ENCODE assay signal across 8 mouse cellular contexts in genomic region chr8:70754871-70755660, GRCm38 (mm10). TPM values are rescaled to one million over a fixed set of nuclear protein-coding genes. Genes with fewer than 3 reads are reported as not detected.
A peak's percentile ranks its signal among the peaks of the same experiment; 100 is the strongest.
DNase-seq lines count a peak whose midpoint lies in the region; ATAC-seq and TF ChIP-seq lines count a peak whose summit lies in the region.

No protein-coding gene starts in this region.

- no peak for TF ChIP-seq CTCF in left cerebral cortex, adult 2 months (IDR thresholded peaks at IDR 0.05)

- 14% methylated on average over 50 of the region's 50 CpGs for WGBS in heart, embryonic 10.5 days
- 14% methylated on average over 44 of the region's 50 CpGs for WGBS in embryonic facial prominence, embryonic 14.5 days
- 18% methylated on average over 49 of the region's 50 CpGs for WGBS in hindbrain, embryonic 11.5 days
- 11% methylated on average over 50 of the region's 50 CpGs for WGBS in stomach, embryonic 14.5 days

- H3K27me3 ChIP-seq in heart, embryonic 10.5 days (ENCODE audit: insufficient read depth, poor library complexity, severe bottlenecking): peaks cover 11% of the 10 kb centered on the region; the same call in 1 of the 2 replicates
- no peaks in the 10 kb centered on the region for H3K27me3 ChIP-seq in embryonic facial prominence, embryonic 14.5 days (replicated peaks; ENCODE audit: control insufficient read depth, insufficient read depth, low read length)
- H3K27me3 ChIP-seq in hindbrain, embryonic 11.5 days (ENCODE audit: control insufficient read depth, insufficient read depth, low read length): no peaks in the 10 kb centered on the region
- no peaks in the 10 kb centered on the region for H3K27me3 ChIP-seq in stomach, embryonic 14.5 days (ENCODE audit: control insufficient read depth, insufficient read depth, low read length)

- no peaks in the 10 kb centered on the region for H3K9me3 ChIP-seq in heart, embryonic 10.5 days
- H3K9me3 ChIP-seq in embryonic facial prominence, embryonic 14.5 days (ENCODE audit: control insufficient read depth, low read length): no peaks in the 10 kb centered on the region
- H3K9me3 ChIP-seq in hindbrain, embryonic 11.5 days (ENCODE audit: control insufficient read depth, low read length): no peaks in the 10 kb centered on the region
- no peaks in the 10 kb centered on the region for H3K9me3 ChIP-seq in stomach, embryonic 14.5 days (ENCODE audit: control insufficient read depth, low read depth, low read length)

- H3K4me1 ChIP-seq in heart, embryonic 10.5 days: peaks cover 48% of the 10 kb centered on the region
- H3K4me1 ChIP-seq in embryonic facial prominence, embryonic 14.5 days (ENCODE audit: control insufficient read depth, insufficient read depth, low read length): peaks cover 27% of the 10 kb centered on the region
- H3K4me1 ChIP-seq in hindbrain, embryonic 11.5 days (replicated peaks; ENCODE audit: control insufficient read depth, insufficient read depth, low read length): no peaks in the 10 kb centered on the region; the same call in none of the 2 replicates
- peaks cover 27% of the 10 kb centered on the region for H3K4me1 ChIP-seq in stomach, embryonic 14.5 days (ENCODE audit: control insufficient read depth, insufficient read depth, low read length)

- peak overlapping the region; percentile 94 for H3K4me2 ChIP-seq in embryonic facial prominence, embryonic 14.5 days (ENCODE audit: low read depth, low read length)
- H3K4me2 ChIP-seq in hindbrain, embryonic 11.5 days (replicated peaks; ENCODE audit: low read depth, low read length): peak overlapping the region; percentile 62
- H3K4me2 ChIP-seq in stomach, embryonic 14.5 days (replicated peaks; ENCODE audit: low read depth, low read length): peak overlapping the region; percentile 94

- intact Hi-C loops in heart, postnatal 25 days (cut with DNase I): loop anchor here (5.0 kb wide), 1 partner anchor 143 kb away; no protein-coding TSS in a partner anchor
- intact Hi-C loops in left cerebral cortex, adult 2 months (cut with DNase I): loop anchor here (1.0 to 2.0 kb wide), 2 partner anchors 56 to 144 kb away; partner anchors contain the start of gene Jund

- peak overlapping the region; percentile 84 for H3K27ac ChIP-seq in heart, embryonic 10.5 days
- peak overlapping the region; percentile 74 for H3K27ac ChIP-seq in embryonic facial prominence, embryonic 14.5 days (replicated peaks; ENCODE audit: low read depth, low read length)
- H3K27ac ChIP-seq in hindbrain, embryonic 11.5 days (ENCODE audit: low read depth, low read length): peak overlapping the region; percentile 65; the same call in 1 of the 2 replicates
- peak overlapping the region; percentile 100 for H3K27ac ChIP-seq in left cerebral cortex, adult 2 months
- H3K27ac ChIP-seq in stomach, embryonic 14.5 days (ENCODE audit: low read length): peak overlapping the region; percentile 41; the same call in 1 of the 2 replicates

- peak overlapping the region; percentile 84 for H3K9ac ChIP-seq in embryonic facial prominence, embryonic 14.5 days (ENCODE audit: low read depth, low read length)
- H3K9ac ChIP-seq in hindbrain, embryonic 11.5 days (ENCODE audit: low read depth, low read length): peak overlapping the region; percentile 66
- peak overlapping the region; percentile 69 for H3K9ac ChIP-seq in stomach, embryonic 14.5 days (replicated peaks; ENCODE audit: low read depth, low read length)

- peak; percentile 82 for DNase-seq in heart, embryonic 10.5 days (ENCODE audit: low spot score)
- DNase-seq in heart, postnatal 25 days (ENCODE audit: low spot score): no peak
- peak; percentile 62 to 65 for DNase-seq in adrenal gland, adult 18-20 months (ENCODE audit: low spot score in 2 of 2)
- DNase-seq in embryonic facial prominence, embryonic 14.5 days (ENCODE audit: low spot score): peak; percentile 63
- DNase-seq in hindbrain, embryonic 11.5 days (ENCODE audit: low spot score): peak; percentile 64
- DNase-seq in left cerebral cortex, adult 2 months (ENCODE audit: extremely low spot score in 1 of 2, low spot score in 2 of 2): peak; percentile 80

- H3K4me3 ChIP-seq in heart, embryonic 10.5 days: peak overlapping the region; percentile 74
- H3K4me3 ChIP-seq in embryonic facial prominence, embryonic 14.5 days (ENCODE audit: low read depth, low read length): peak overlapping the region; percentile 76
- H3K4me3 ChIP-seq in hindbrain, embryonic 11.5 days (ENCODE audit: low read depth, low read length): peak overlapping the region; percentile 60
- H3K4me3 ChIP-seq in left cerebral cortex, adult 2 months: peak overlapping the region; percentile 93
- peak overlapping the region; percentile 77 for H3K4me3 ChIP-seq in stomach, embryonic 14.5 days (ENCODE audit: low read depth, low read length)

- ATAC-seq in embryonic facial prominence, embryonic 14.5 days (ENCODE audit: low read depth): peak; percentile 17
- ATAC-seq in hindbrain, embryonic 11.5 days (ENCODE audit: low FRiP score): peak; percentile 25
- ATAC-seq in megakaryocyte progenitor cell, adult 5-6 weeks (replicated peaks; ENCODE audit: poor library complexity): peak; percentile 13
- peak; percentile 5; the same call in 1 of the 2 replicates for ATAC-seq in stomach, embryonic 14.5 days (ENCODE audit: insufficient number of reproducible peaks, insufficient read depth, low FRiP score, low read depth)

- peaks cover 29% of the 10 kb centered on the region for H3K36me3 ChIP-seq in heart, embryonic 10.5 days
- H3K36me3 ChIP-seq in embryonic facial prominence, embryonic 14.5 days (ENCODE audit: control insufficient read depth, insufficient read depth, low read length): peaks cover 30% of the 10 kb centered on the region
- no peaks in the 10 kb centered on the region for H3K36me3 ChIP-seq in hindbrain, embryonic 11.5 days (ENCODE audit: control insufficient read depth, insufficient read depth, low read length)
- peaks cover 21% of the 10 kb centered on the region for H3K36me3 ChIP-seq in stomach, embryonic 14.5 days (ENCODE audit: control insufficient read depth, insufficient read depth, low read length)

RNA-seq across cellular contexts. Expression of gene Rab3a, which starts 0.6 kb away (rescaled TPM):
- 11.2 and 14.2 TPM in 2 replicates for polyA plus RNA-seq in heart, embryonic 10.5 days (2016; fragmentation: Nextera tagmentation; extraction: Ambion mirVana)
- 10 to 100 TPM; 49.7 to 57.6 TPM for total RNA-seq in heart, postnatal 25 days (2021)
- total RNA-seq in adrenal gland, adult 18-20 months (2021): 10 to 100 TPM; 52.4 to 60.4 TPM
- 36.3 and 39.0 TPM in 2 replicates for polyA plus RNA-seq in embryonic facial prominence, embryonic 14.5 days (2014; fragmentation: Nextera tagmentation; extraction: Ambion mirVana)
- polyA plus RNA-seq in hindbrain, embryonic 11.5 days (2014; fragmentation: Nextera tagmentation; extraction: Ambion mirVana): 91.5 and 94.3 TPM in 2 replicates
- 100 to 1,000 TPM; 808 to 835 TPM for total RNA-seq in left cerebral cortex, adult 2 months (2021)
- 2.6 and 3.6 TPM in 2 replicates for total RNA-seq in megakaryocyte progenitor cell, adult 5-6 weeks (2015)
- 2.1 and 6.6 TPM in 2 replicates for total RNA-seq in megakaryocyte progenitor cell, adult 5-6 weeks (2017)
- polyA plus RNA-seq in stomach, embryonic 14.5 days (2014; fragmentation: Nextera tagmentation; extraction: Ambion mirVana): 27.0 and 28.7 TPM in 2 replicates

RNA-seq across cellular contexts. Expression of gene Mpv17l2, which starts 5.7 kb away (rescaled TPM):
- 39.0 and 44.6 TPM in 2 replicates for polyA plus RNA-seq in heart, embryonic 10.5 days (2016; fragmentation: Nextera tagmentation; extraction: Ambion mirVana)
- total RNA-seq in heart, postnatal 25 days (2021): 10 to 100 TPM; 26.7 to 28.0 TPM
- 100 to 1,000 TPM in 1 of 2 experiments, 10 to 100 TPM in 1; 94.9 to 120 TPM for total RNA-seq in adrenal gland, adult 18-20 months (2021)
- 34.2 and 36.5 TPM in 2 replicates for polyA plus RNA-seq in embryonic facial prominence, embryonic 14.5 days (2014; fragmentation: Nextera tagmentation; extraction: Ambion mirVana)
- polyA plus RNA-seq in hindbrain, embryonic 11.5 days (2014; fragmentation: Nextera tagmentation; extraction: Ambion mirVana): 38.7 and 40.6 TPM in 2 replicates
- total RNA-seq in left cerebral cortex, adult 2 months (2021): 10 to 100 TPM; 33.3 to 35.7 TPM
- 37.4 and 41.4 TPM in 2 replicates for total RNA-seq in megakaryocyte progenitor cell, adult 5-6 weeks (2015)
- 10.2 and 10.4 TPM in 2 replicates for total RNA-seq in megakaryocyte progenitor cell, adult 5-6 weeks (2017)
- 42.8 and 43.1 TPM in 2 replicates for polyA plus RNA-seq in stomach, embryonic 14.5 days (2014; fragmentation: Nextera tagmentation; extraction: Ambion mirVana)

RNA-seq across cellular contexts. Expression of gene Pik3r2, which starts 21.4 kb away (rescaled TPM):
- 40.6 and 43.5 TPM in 2 replicates for polyA plus RNA-seq in heart, embryonic 10.5 days (2016; fragmentation: Nextera tagmentation; extraction: Ambion mirVana)
- 10 to 100 TPM; 21.8 to 25.5 TPM for total RNA-seq in heart, postnatal 25 days (2021)
- 10 to 100 TPM; 30.5 to 36.5 TPM for total RNA-seq in adrenal gland, adult 18-20 months (2021)
- polyA plus RNA-seq in embryonic facial prominence, embryonic 14.5 days (2014; fragmentation: Nextera tagmentation; extraction: Ambion mirVana): 61.5 and 70.3 TPM in 2 replicates
- polyA plus RNA-seq in hindbrain, embryonic 11.5 days (2014; fragmentation: Nextera tagmentation; extraction: Ambion mirVana): 31.5 and 36.5 TPM in 2 replicates
- total RNA-seq in left cerebral cortex, adult 2 months (2021): 100 to 1,000 TPM; 159 to 160 TPM
- total RNA-seq in megakaryocyte progenitor cell, adult 5-6 weeks (2015): 5.7 and 6.0 TPM in 2 replicates
- total RNA-seq in megakaryocyte progenitor cell, adult 5-6 weeks (2017): 18.1 and 18.5 TPM in 2 replicates
- 44.5 and 45.1 TPM in 2 replicates for polyA plus RNA-seq in stomach, embryonic 14.5 days (2014; fragmentation: Nextera tagmentation; extraction: Ambion mirVana)

RNA-seq across cellular contexts. Expression of gene Pde4c, which starts 31.5 kb away (rescaled TPM):
- 0.45 and 0.48 TPM in 2 replicates for polyA plus RNA-seq in heart, embryonic 10.5 days (2016; fragmentation: Nextera tagmentation; extraction: Ambion mirVana)
- total RNA-seq in heart, postnatal 25 days (2021): 1 to 10 TPM; 2.5 to 3.7 TPM
- under 1 TPM; 0.42 to 0.86 TPM for total RNA-seq in adrenal gland, adult 18-20 months (2021)
- polyA plus RNA-seq in embryonic facial prominence, embryonic 14.5 days (2014; fragmentation: Nextera tagmentation; extraction: Ambion mirVana): 0.16 and 0.22 TPM in 2 replicates
- polyA plus RNA-seq in hindbrain, embryonic 11.5 days (2014; fragmentation: Nextera tagmentation; extraction: Ambion mirVana): 0.09 TPM in 1 of 2 replicates, not detected in the other
- total RNA-seq in left cerebral cortex, adult 2 months (2021): 1 to 10 TPM; 1.9 to 3.0 TPM
- total RNA-seq in megakaryocyte progenitor cell, adult 5-6 weeks (2015): 0.39 TPM in 1 of 2 replicates, not detected in the other
- not detected in 2 replicates for total RNA-seq in megakaryocyte progenitor cell, adult 5-6 weeks (2017)
- polyA plus RNA-seq in stomach, embryonic 14.5 days (2014; fragmentation: Nextera tagmentation; extraction: Ambion mirVana): 0.29 and 0.32 TPM in 2 replicates

RNA-seq across cellular contexts. Expression of gene Gm3336, which starts 36.7 kb away (rescaled TPM):
- polyA plus RNA-seq in heart, embryonic 10.5 days (2016; fragmentation: Nextera tagmentation; extraction: Ambion mirVana): not detected in 2 replicates
- not detected for total RNA-seq in heart, postnatal 25 days (2021)
- total RNA-seq in adrenal gland, adult 18-20 months (2021): under 1 TPM in 1 of 2 experiments, not detected in 1; 0.53 TPM
- not detected in 2 replicates for polyA plus RNA-seq in embryonic facial prominence, embryonic 14.5 days (2014; fragmentation: Nextera tagmentation; extraction: Ambion mirVana)
- not detected in 2 replicates for polyA plus RNA-seq in hindbrain, embryonic 11.5 days (2014; fragmentation: Nextera tagmentation; extraction: Ambion mirVana)
- total RNA-seq in left cerebral cortex, adult 2 months (2021): not detected
- not detected in 2 replicates for total RNA-seq in megakaryocyte progenitor cell, adult 5-6 weeks (2015)
- total RNA-seq in megakaryocyte progenitor cell, adult 5-6 weeks (2017): 0.12 TPM in 1 of 2 replicates, not detected in the other
- polyA plus RNA-seq in stomach, embryonic 14.5 days (2014; fragmentation: Nextera tagmentation; extraction: Ambion mirVana): 0.51 and 0.63 TPM in 2 replicates

Comparison
In these comparisons a context has a peak if more than half of its experiments do, and no peak if none do; other contexts are left out.
1. H3K27ac ChIP-seq: peak in every context shown above with its lines; median percentile 100 in left cerebral cortex, adult 2 months; 84 in heart, embryonic 10.5 days; 74 in embryonic facial prominence, embryonic 14.5 days; 65 in hindbrain, embryonic 11.5 days; 41 in stomach, embryonic 14.5 days.
2. RNA of gene Rab3a, which starts 0.6 kb away (total RNA-seq): 808 to 835 TPM in left cerebral cortex, adult 2 months; 52.4 to 60.4 TPM in adrenal gland, adult 18-20 months, 49.7 to 57.6 TPM in heart, postnatal 25 days and 2.1 to 6.6 TPM in megakaryocyte progenitor cell, adult 5-6 weeks; every median in the first group is over 10 times any median in the second.
3. RNA of gene Pik3r2, which starts 21.4 kb away (total RNA-seq): 159 to 160 TPM in left cerebral cortex, adult 2 months; 30.5 to 36.5 TPM in adrenal gland, adult 18-20 months, 21.8 to 25.5 TPM in heart, postnatal 25 days and 5.7 to 18.5 TPM in megakaryocyte progenitor cell, adult 5-6 weeks; every median in the first group is over 4 times any median in the second.
4. Peak in every context shown above with its lines, with median percentiles within 50 percentile points of each other: H3K4me3 ChIP-seq, ATAC-seq, H3K4me2 ChIP-seq and H3K9ac ChIP-seq.